Mouse (Mus musculus): Measurements from ENCODE around the gene Nr1d1. TPM values are rescaled to one million over a fixed set of nuclear protein-coding genes. Genes with fewer than 3 reads are reported as not detected.

Nr1d1 gene
- total and polyA plus RNA-seq, 3 experiments, result 35.5 to 208 (median 111) TPM

GRCm38 (mm10) chr11:98723098-98723497 is 52.0 kb downstream of the Nr1d1 start:
- DNase-seq, result peak in 1 of 2 experiments; percentile 13
- Histone ChIP-seq H3K4me3 (no peak overlapping the region), H3K36me3 (ENCODE audit: control insufficient read depth, insufficient read depth, low read length) (peaks cover 1% of the 10 kb centered on the region), H3K9ac (ENCODE audit: low read depth, low read length) (no peak overlapping the region), H3K27ac (no peak overlapping the region), H3K27me3 (ENCODE audit: control insufficient read depth, insufficient read depth, low read length) (no peaks in the 10 kb centered on the region), H3K4me1 (ENCODE audit: control insufficient read depth, insufficient read depth, low read length) (peaks cover 9% of the 10 kb centered on the region), H3K79me2 (replicated peaks; ENCODE audit: control insufficient read depth, insufficient read depth, low read length) (no peaks in the 10 kb centered on the region)
- 53% methylated on average over 7 of the region's 7 CpGs for WGBS
- TF ChIP-seq POLR2A (IDR thresholded peaks at IDR 0.05; ENCODE audit: insufficient read depth, low read depth, low read length) (no peak), EP300 (IDR thresholded peaks at IDR 0.05; ENCODE audit: insufficient read depth, low read depth, low read length) (no peak), CTCF (IDR thresholded peaks at IDR 0.05) (no peak)
- intact Hi-C loops (cut with DNase I), result no loop called here

GRCm38 (mm10) chr11:98721458-98722226 is 53.5 kb downstream of the Nr1d1 start:
- WGBS, result 52% methylated on average over 24 of the region's 24 CpGs
- peak; percentile 71 to 88 for DNase-seq
- Histone ChIP-seq H3K9ac (ENCODE audit: low read depth, low read length) (peak overlapping the region; percentile 16; the same call in 1 of the 2 replicates), H3K36me3 (ENCODE audit: control insufficient read depth, insufficient read depth, low read length) (peaks cover 2% of the 10 kb centered on the region), H3K27ac (peak overlapping the region; percentile 88), H3K27me3 (ENCODE audit: control insufficient read depth, insufficient read depth, low read length) (no peaks in the 10 kb centered on the region), H3K4me3 (no peak overlapping the region), H3K79me2 (replicated peaks; ENCODE audit: control insufficient read depth, insufficient read depth, low read length) (no peaks in the 10 kb centered on the region), H3K4me1 (ENCODE audit: control insufficient read depth, insufficient read depth, low read length) (peaks cover 12% of the 10 kb centered on the region)
- intact Hi-C loops (cut with DNase I), result no loop called here
- TF ChIP-seq POLR2A (IDR thresholded peaks at IDR 0.05; ENCODE audit: insufficient read depth, low read depth, low read length) (peak; percentile 25; the same call in 1 of the 2 replicates), CTCF (IDR thresholded peaks at IDR 0.05) (peak; percentile 81), EP300 (IDR thresholded peaks at IDR 0.05; ENCODE audit: insufficient read depth, low read depth, low read length) (peak; percentile 100)

- 65% methylated on average over 2 of the region's 2 CpGs for WGBS
- Histone ChIP-seq H3K9ac (ENCODE audit: low read depth, low read length) (no peak overlapping the region), H3K4me1 (ENCODE audit: control insufficient read depth, insufficient read depth, low read length) (peaks cover 12% of the 10 kb centered on the region), H3K36me3 (ENCODE audit: control insufficient read depth, insufficient read depth, low read length) (peaks cover 2% of the 10 kb centered on the region), H3K27me3 (ENCODE audit: control insufficient read depth, insufficient read depth, low read length) (no peaks in the 10 kb centered on the region), H3K79me2 (replicated peaks; ENCODE audit: control insufficient read depth, insufficient read depth, low read length) (no peaks in the 10 kb centered on the region), H3K4me3 (no peak overlapping the region), H3K27ac (peak overlapping the region; percentile 88)
- DNase-seq, result no peak
- TF ChIP-seq POLR2A (IDR thresholded peaks at IDR 0.05; ENCODE audit: insufficient read depth, low read depth, low read length), result no peak
- TF ChIP-seq CTCF (IDR thresholded peaks at IDR 0.05), result no peak
- TF ChIP-seq EP300 (IDR thresholded peaks at IDR 0.05; ENCODE audit: insufficient read depth, low read depth, low read length), result no peak
- intact Hi-C loops (cut with DNase I), result no loop called here
These were observed 54.4 kb downstream of the Nr1d1 start for GRCm38 (mm10) chr11:98720756-98721155.

Other genes starting within 250 kb of the Nr1d1 start
- 1 to 10 TPM in 1 of 2 experiments, under 1 TPM in 1; 0.94 to 1.5 TPM for gene Ikzf3, start 229.3 kb downstream of the Nr1d1 start, total RNA-seq (2021)
- gene Ikzf3, start 229.3 kb downstream of the Nr1d1 start, polyA plus RNA-seq (2012; rRNA removed), result 0.61 and 1.5 TPM in 2 replicates
- gene Zpbp2, start 224.2 kb downstream of the Nr1d1 start, total RNA-seq (2021), result not detected
- gene Zpbp2, start 224.2 kb downstream of the Nr1d1 start, polyA plus RNA-seq (2012; rRNA removed), result 0.23 TPM in 1 of 2 replicates, not detected in the other
- 10 to 100 TPM; 40.2 to 40.9 TPM for gene Ormdl3, start 188.0 kb downstream of the Nr1d1 start, total RNA-seq (2021)
- 61.2 and 63.8 TPM in 2 replicates for gene Ormdl3, start 188.0 kb downstream of the Nr1d1 start, polyA plus RNA-seq (2012; rRNA removed)
- gene Lrrc3c, start 177.0 kb downstream of the Nr1d1 start, total RNA-seq (2021), result not detected
- not detected in 2 replicates for gene Lrrc3c, start 177.0 kb downstream of the Nr1d1 start, polyA plus RNA-seq (2012; rRNA removed)
- 10 to 100 TPM in 1 of 2 experiments, 1 to 10 TPM in 1; 7.9 to 10.8 TPM for gene Gm12355, start 149.7 kb downstream of the Nr1d1 start, total RNA-seq (2021)
- gene Gm12355, start 149.7 kb downstream of the Nr1d1 start, polyA plus RNA-seq (2012; rRNA removed), result not detected in 2 replicates
- 1 to 10 TPM; 2.7 to 2.9 TPM for gene Gsdma3, start 149.0 kb downstream of the Nr1d1 start, total RNA-seq (2021)
- not detected in 2 replicates for gene Gsdma3, start 149.0 kb downstream of the Nr1d1 start, polyA plus RNA-seq (2012; rRNA removed)
- not detected for gene Gsdma2, start 128.6 kb downstream of the Nr1d1 start, total RNA-seq (2021)
- not detected in 2 replicates for gene Gsdma2, start 128.6 kb downstream of the Nr1d1 start, polyA plus RNA-seq (2012; rRNA removed)
- gene Gsdma, start 111.0 kb downstream of the Nr1d1 start, total RNA-seq (2021), result not detected
- gene Gsdma, start 111.0 kb downstream of the Nr1d1 start, polyA plus RNA-seq (2012; rRNA removed), result 0.04 TPM in 1 of 2 replicates, not detected in the other
- 100 to 1,000 TPM in 1 of 2 experiments, 10 to 100 TPM in 1; 89.5 to 105 TPM for gene Psmd3, start 92.8 kb downstream of the Nr1d1 start, total RNA-seq (2021)
- 144 and 173 TPM in 2 replicates for gene Psmd3, start 92.8 kb downstream of the Nr1d1 start, polyA plus RNA-seq (2012; rRNA removed)
- gene Csf3, start 74.1 kb downstream of the Nr1d1 start, total RNA-seq (2021), result not detected
- gene Csf3, start 74.1 kb downstream of the Nr1d1 start, polyA plus RNA-seq (2012; rRNA removed), result not detected in 2 replicates
- 10 to 100 TPM; 41.6 to 48.1 TPM for gene Med24, start 45.9 kb downstream of the Nr1d1 start, total RNA-seq (2021)
- 54.5 and 65.2 TPM in 2 replicates for gene Med24, start 45.9 kb downstream of the Nr1d1 start, polyA plus RNA-seq (2012; rRNA removed)
- 100 to 1,000 TPM; 103 to 105 TPM for gene Thra, start 34.7 kb downstream of the Nr1d1 start, total RNA-seq (2021)
- 89.4 and 104 TPM in 2 replicates for gene Thra, start 34.7 kb downstream of the Nr1d1 start, polyA plus RNA-seq (2012; rRNA removed)
- 10 to 100 TPM; 68.9 to 75.3 TPM for gene Msl1, start 20.2 kb upstream of the Nr1d1 start, total RNA-seq (2021)
- gene Msl1, start 20.2 kb upstream of the Nr1d1 start, polyA plus RNA-seq (2012; rRNA removed), result 21.9 and 44.4 TPM in 2 replicates
- 10 to 100 TPM; 18.7 to 20.7 TPM for gene Casc3, start 29.6 kb upstream of the Nr1d1 start, total RNA-seq (2021)
- gene Casc3, start 29.6 kb upstream of the Nr1d1 start, polyA plus RNA-seq (2012; rRNA removed), result 17.5 and 25.2 TPM in 2 replicates
- under 1 TPM; 0.50 to 0.77 TPM for gene Rapgefl1, start 61.5 kb upstream of the Nr1d1 start, total RNA-seq (2021)
- gene Rapgefl1, start 61.5 kb upstream of the Nr1d1 start, polyA plus RNA-seq (2012; rRNA removed), result 2.8 and 3.0 TPM in 2 replicates
- 1 to 10 TPM; 9.1 to 9.6 TPM for gene Wipf2, start 88.3 kb upstream of the Nr1d1 start, total RNA-seq (2021)
- gene Wipf2, start 88.3 kb upstream of the Nr1d1 start, polyA plus RNA-seq (2012; rRNA removed), result 4.0 and 5.1 TPM in 2 replicates
- gene Cdc6, start 132.5 kb upstream of the Nr1d1 start, total RNA-seq (2021), result under 1 TPM; 0.13 to 0.32 TPM
- gene Cdc6, start 132.5 kb upstream of the Nr1d1 start, polyA plus RNA-seq (2012; rRNA removed), result 0.14 and 0.26 TPM in 2 replicates
- 10 to 100 TPM; 10.1 to 12.8 TPM for gene Rara, start 152.5 kb upstream of the Nr1d1 start, total RNA-seq (2021)
- 7.1 and 10.9 TPM in 2 replicates for gene Rara, start 152.5 kb upstream of the Nr1d1 start, polyA plus RNA-seq (2012; rRNA removed)
- under 1 TPM; 0.27 to 0.31 TPM for gene Gjd3, start 207.7 kb upstream of the Nr1d1 start, total RNA-seq (2021)
- 0.94 and 1.6 TPM in 2 replicates for gene Gjd3, start 207.7 kb upstream of the Nr1d1 start, polyA plus RNA-seq (2012; rRNA removed)
- 1 to 10 TPM; 1.4 to 2.3 TPM for gene Top2a, start 248.9 kb upstream of the Nr1d1 start, total RNA-seq (2021)
- gene Top2a, start 248.9 kb upstream of the Nr1d1 start, polyA plus RNA-seq (2012; rRNA removed), result 0.27 and 0.56 TPM in 2 replicates

Measured in heart, adult 2 months (tissue).